Mouse (Mus musculus) forebrain, postnatal 0 days (tissue): ENCODE measurements around the gene Lrrc18. TPM values are rescaled to one million over a fixed set of nuclear protein-coding genes. Genes with fewer than 3 reads are reported as not detected.
A peak's percentile ranks its signal among the peaks of the same experiment; 100 is the strongest.

Experiments
- ATAC-seq: fragments of 200-750 bp; cut with Nextera tagmentation; 2 replicates; pipeline ENCODE4 v1.8.0; 2017; ENCODE audit warnings: mild to moderate bottlenecking, moderate library complexity
- DNase-seq: peaks from one replicate; pipeline ENCODE4 v3.0.0-alpha.2; 2015
- H3K27ac ChIP-seq: fragments of 300-500 bp; sonication (generic); 2 replicates; pipeline ENCODE4 v1.5.1; 2014; ENCODE audit warnings: low read depth, mild to moderate bottlenecking, antibody characterized with exemption, low read length, moderate library complexity, mixed read lengths
- H3K27me3 ChIP-seq: fragments of 300-500 bp; sonication (generic); 2 replicates; pipeline ENCODE4 v1.6.1; 2014; ENCODE audit warnings: mild to moderate bottlenecking, low read length, mixed read lengths; ENCODE audit not compliant: insufficient read depth
- H3K36me3 ChIP-seq: fragments of 300-500 bp; sonication (generic); 2 replicates; pipeline ENCODE4 v1.6.1; 2014; ENCODE audit warnings: mild to moderate bottlenecking, moderate library complexity; ENCODE audit not compliant: insufficient read depth
- H3K4me1 ChIP-seq: fragments of 300-500 bp; sonication (generic); 2 replicates; pipeline ENCODE4 v1.6.1; 2014; ENCODE audit warnings: antibody characterized with exemption; ENCODE audit not compliant: insufficient read depth
- H3K4me2 ChIP-seq: fragments of 300-500 bp; sonication (generic); 2 replicates; pipeline ENCODE4 v1.6.1; 2014; ENCODE audit warnings: low read depth, mild to moderate bottlenecking, moderate library complexity
- H3K4me3 ChIP-seq: fragments of 300-500 bp; sonication (generic); 2 replicates; pipeline ENCODE4 v1.5.1; 2014; ENCODE audit warnings: low read depth, low read length, mixed read lengths
- H3K9ac ChIP-seq: fragments of 300-500 bp; sonication (generic); 2 replicates; pipeline ENCODE4 v1.6.1; 2014; ENCODE audit warnings: mild to moderate bottlenecking
- H3K9me3 ChIP-seq: fragments of 300-500 bp; sonication (generic); 2 replicates; pipeline ENCODE4 v1.6.1; 2016; ENCODE audit warnings: low read length
- CTCF ChIP-seq: sonication (generic); IDR thresholded peaks from 2 replicates; pipeline ENCODE4 v1.5.1; 2016; ENCODE audit warnings: antibody characterized with exemption, control low read depth, low read depth
- whole genome bisulfite sequencing: fragments of 180-500 bp; shearing (Covaris S2); extraction: QIAGEN DNeasy Blood & Tissue Kit; methylation state at CpG from one replicate; pipeline ENCODE4 v1.1.7; 2014; 5-methylcytosine and 5-hydroxymethylcytosine counted together
- polyA plus RNA-seq: library from polyadenylated mRNA; unstranded; fragments of >200 nt; fragmentation: Nextera tagmentation; extraction: Ambion mirVana; gene quantifications from 2 replicates; pipeline ENCODE4 v1.2.1, GENCODE M21; 2015
- total RNA-seq: library from RNA; depleted of rRNA; stranded (reverse); fragments of >200 nt; gene quantifications from 2 replicates; pipeline ENCODE4 v1.2.3, GENCODE M21; 2014; rRNA removed

The Lrrc18 gene
- total and polyA plus RNA-seq, 2 experiments from 2014 or later: 0.46 to 2.4 TPM

GRCm38 (mm10) chr14:33045217-33045616 lies 54.0 kb downstream of the Lrrc18 start:
- no peak for ATAC-seq
- TF ChIP-seq CTCF: no peak
- H3K27me3 ChIP-seq: no peaks in the 10 kb centered on the region

GRCm38 (mm10) chr14:33053441-33053840 lies 62.3 kb downstream of the Lrrc18 start:
- Histone ChIP-seq H3K4me1 (no peaks in the 10 kb centered on the region), H3K36me3 (no peaks in the 10 kb centered on the region), H3K4me2 (no peak overlapping the region), H3K27ac (no peak overlapping the region), H3K27me3 (no peaks in the 10 kb centered on the region), H3K9me3 (no peaks in the 10 kb centered on the region), H3K9ac (no peak overlapping the region), H3K4me3 (no peak overlapping the region)
- WGBS: 40% methylated on average over 8 of the region's 8 CpGs
- peak; percentile 1 for DNase-seq
- no peak for TF ChIP-seq CTCF
- no peak for ATAC-seq

More at GRCm38 (mm10) chr14:33045217-33045616, 54.0 kb downstream of the Lrrc18 start:
- no peak for DNase-seq
- Histone ChIP-seq H3K36me3 (no peaks in the 10 kb centered on the region), H3K9me3 (no peaks in the 10 kb centered on the region), H3K4me1 (no peaks in the 10 kb centered on the region), H3K4me3 (no peak overlapping the region), H3K27ac (no peak overlapping the region), H3K9ac (no peak overlapping the region), H3K4me2 (no peak overlapping the region)
- WGBS: 90% methylated on average over 3 of the region's 3 CpGs

- DNase-seq: no peak
- 90% methylated on average over 7 of the region's 7 CpGs for WGBS
Observed at GRCm38 (mm10) chr14:33058881-33059660, 67.9 kb downstream of the Lrrc18 start.

GRCm38 (mm10) chr14:33062996-33063395 lies 71.8 kb downstream of the Lrrc18 start:
- 23% methylated on average over 5 of the region's 5 CpGs for WGBS

More at GRCm38 (mm10) chr14:33058881-33059660, 67.9 kb downstream of the Lrrc18 start:
- H3K27ac ChIP-seq: no peak overlapping the region
- H3K4me2 ChIP-seq: no peak overlapping the region
- no peaks in the 10 kb centered on the region for H3K36me3 ChIP-seq
- TF ChIP-seq CTCF: no peak
- H3K9ac ChIP-seq: no peak overlapping the region
- ATAC-seq: no peak
- no peaks in the 10 kb centered on the region for H3K4me1 ChIP-seq
- no peaks in the 10 kb centered on the region for H3K9me3 ChIP-seq
- no peaks in the 10 kb centered on the region for H3K27me3 ChIP-seq
- H3K4me3 ChIP-seq: no peak overlapping the region

More at GRCm38 (mm10) chr14:33062996-33063395, 71.8 kb downstream of the Lrrc18 start:
- DNase-seq: no peak
- H3K4me3 ChIP-seq: no peak overlapping the region
- H3K4me1 ChIP-seq: no peaks in the 10 kb centered on the region
- no peaks in the 10 kb centered on the region for H3K36me3 ChIP-seq
- no peak overlapping the region for H3K9ac ChIP-seq
- H3K27me3 ChIP-seq: no peaks in the 10 kb centered on the region
- H3K27ac ChIP-seq: no peak overlapping the region
- no peak overlapping the region for H3K4me2 ChIP-seq
- ATAC-seq: peak; percentile 25; the same call in 1 of the 2 replicates
- no peak for TF ChIP-seq CTCF
- no peaks in the 10 kb centered on the region for H3K9me3 ChIP-seq

Other genes starting within 250 kb of the Lrrc18 start
- 0.31 TPM in 1 of 2 replicates, not detected in the other for gene Tmem273, start 205.4 kb upstream of the Lrrc18 start, total RNA-seq
- gene Tmem273, start 205.4 kb upstream of the Lrrc18 start, polyA plus RNA-seq: 0.13 and 0.28 TPM in 2 replicates
- not detected in 2 replicates for gene Fam170b, start 157.4 kb upstream of the Lrrc18 start, total RNA-seq
- gene Fam170b, start 157.4 kb upstream of the Lrrc18 start, polyA plus RNA-seq: not detected in 2 replicates
- gene Vstm4, start 134.6 kb upstream of the Lrrc18 start, total RNA-seq: 7.0 and 8.9 TPM in 2 replicates
- 8.2 and 8.5 TPM in 2 replicates for gene Vstm4, start 134.6 kb upstream of the Lrrc18 start, polyA plus RNA-seq
- 0.52 and 0.54 TPM in 2 replicates for gene Wdfy4, start 194.1 kb downstream of the Lrrc18 start, total RNA-seq
- 0.06 and 0.33 TPM in 2 replicates for gene Wdfy4, start 194.1 kb downstream of the Lrrc18 start, polyA plus RNA-seq
- 1.8 and 3.3 TPM in 2 replicates for gene Arhgap22, start 222.6 kb downstream of the Lrrc18 start, total RNA-seq
- gene Arhgap22, start 222.6 kb downstream of the Lrrc18 start, polyA plus RNA-seq: 2.2 and 3.9 TPM in 2 replicates